Mouse (Mus musculus) C2C12 (cell line): ENCODE measurements around the gene Supt20. TPM values are rescaled to one million over a fixed set of nuclear protein-coding genes. Genes with fewer than 3 reads are reported as not detected.

Experiments used
- H3K27me3 ChIP-seq: one replicate; pipeline ENCODE4 v1.6.1; 2011; ENCODE audit not compliant: control insufficient read depth, insufficient read depth, insufficient read length
- H3K36me3 ChIP-seq: one replicate; pipeline ENCODE4 v1.6.1; 2011; ENCODE audit not compliant: control insufficient read depth, insufficient read depth
- H3K4me3 ChIP-seq: one replicate; pipeline ENCODE4 v1.5.1; 2011; ENCODE audit warnings: mild to moderate bottlenecking, control low read depth; ENCODE audit not compliant: poor library complexity, insufficient read depth, severe bottlenecking
- H3K79me2 ChIP-seq: one replicate; pipeline ENCODE4 v1.6.1; 2011; ENCODE audit not compliant: control insufficient read depth, insufficient read depth
- H3K79me3 ChIP-seq: one replicate; pipeline ENCODE4 v1.6.1; 2011; ENCODE audit warnings: low read depth, control low read depth
- H3ac ChIP-seq: one replicate; pipeline ENCODE3; 2011; ENCODE audit warnings: low read depth; ENCODE audit not compliant: control insufficient read depth, insufficient read length
- CEBPB ChIP-seq: IDR thresholded peaks from one replicate; pipeline ENCODE4 v1.6.1; 2011; ENCODE audit warnings: low read depth, mild to moderate bottlenecking, control low read depth, moderate library complexity
- CTCF ChIP-seq: IDR thresholded peaks from one replicate; pipeline ENCODE4 v1.5.1; 2011; ENCODE audit not compliant: control insufficient read depth, insufficient read depth, insufficient read length
- FOSL1 ChIP-seq: IDR thresholded peaks from one replicate; pipeline ENCODE4 v1.8.0; 2011; ENCODE audit warnings: mild to moderate bottlenecking, low read length; ENCODE audit not compliant: poor library complexity, insufficient read depth, severe bottlenecking
- MAX ChIP-seq: IDR thresholded peaks from one replicate; pipeline ENCODE4 v1.6.1; 2011; ENCODE audit warnings: mild to moderate bottlenecking, control low read depth
- MYOD1 ChIP-seq: IDR thresholded peaks from one replicate; pipeline ENCODE4 v1.6.1; 2011; ENCODE audit warnings: low read depth; ENCODE audit not compliant: control insufficient read depth, insufficient read length
- MYOG ChIP-seq: IDR thresholded peaks from one replicate; pipeline ENCODE4 v1.6.1; 2011; ENCODE audit not compliant: control insufficient read depth, insufficient read length; ENCODE audit errors: extremely low read depth
- USF1 ChIP-seq: IDR thresholded peaks from one replicate; pipeline ENCODE4 v1.6.1; 2011; ENCODE audit warnings: low read depth, mild to moderate bottlenecking, control low read depth, moderate library complexity
- polyA plus RNA-seq: library from polyadenylated mRNA; unstranded; fragments of >200 nt; fragmentation: generic; extraction: Trizol; gene quantifications from one replicate; pipeline ENCODE4 v1.2.1, GENCODE M21; 2012; ENCODE audit warnings: missing spikeins

Supt20 gene
- polyA plus RNA-seq, 1 experiment: 13.2 TPM

DNA sequence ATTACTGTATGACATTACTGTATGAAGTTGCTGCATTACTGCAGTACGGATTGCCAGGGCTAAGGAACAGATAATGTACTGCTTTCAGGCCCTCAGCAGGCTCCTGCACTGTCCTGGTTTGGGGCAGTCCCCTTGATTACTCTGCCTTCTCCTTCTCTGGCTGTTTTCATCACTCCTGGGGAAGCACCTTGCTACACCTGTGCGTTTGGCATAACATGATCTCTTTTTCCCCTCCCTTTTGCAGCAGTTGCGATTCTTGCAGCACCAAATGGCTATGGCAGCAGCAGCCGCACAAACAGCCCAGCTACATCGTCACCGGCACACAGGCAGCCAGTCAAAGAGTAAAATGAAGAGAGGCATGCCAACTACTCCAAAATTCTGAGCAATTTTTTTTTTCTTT lies 35.5 kb downstream of the Supt20 start:
- Histone ChIP-seq H3ac (no peak overlapping the region), H3K79me2 (peaks cover 7% of the 10 kb centered on the region), H3K79me3 (peaks cover 2% of the 10 kb centered on the region), H3K36me3 (peaks cover 84% of the 10 kb centered on the region), H3K4me3 (no peak overlapping the region), H3K27me3 (no peaks in the 10 kb centered on the region)
- TF ChIP-seq USF1 (no peak), MYOD1 (no peak), CEBPB (no peak), MYOG (no peak), FOSL1 (no peak), MAX (no peak), CTCF (no peak)

DNA sequence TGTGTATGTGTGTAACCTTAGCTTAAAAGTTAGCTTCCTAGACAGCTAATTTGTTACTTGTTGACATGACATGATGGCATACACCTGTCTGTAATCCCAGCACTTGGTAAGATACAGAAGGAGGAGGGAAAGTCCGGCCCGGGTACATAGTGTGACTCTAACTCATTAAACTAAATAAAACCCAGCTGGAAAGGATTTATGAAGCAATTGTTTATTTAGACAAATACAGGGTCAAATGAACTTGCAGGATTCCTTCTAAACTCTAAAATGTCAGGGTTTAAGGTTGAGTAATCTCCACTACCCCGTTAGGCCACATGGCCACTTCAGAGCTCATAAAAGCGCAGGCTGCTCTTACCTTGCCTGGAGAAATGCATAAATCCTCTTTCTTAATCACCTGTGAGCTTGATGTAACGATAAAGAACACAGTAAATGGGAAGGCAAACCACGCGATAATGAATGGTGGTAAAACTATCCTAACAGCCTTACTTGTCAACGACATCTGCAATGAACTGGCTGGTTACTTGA lies 39.1 kb downstream of the Supt20 start:
- peaks cover 20% of the 10 kb centered on the region for H3K79me3 ChIP-seq
- peaks cover 69% of the 10 kb centered on the region for H3K36me3 ChIP-seq
- H3ac ChIP-seq: no peak overlapping the region
- H3K4me3 ChIP-seq: no peak overlapping the region
- H3K79me2 ChIP-seq: peaks cover 35% of the 10 kb centered on the region
- TF ChIP-seq CEBPB: no peak
- no peak for TF ChIP-seq MAX
- TF ChIP-seq USF1: no peak
- no peak for TF ChIP-seq MYOG
- no peak for TF ChIP-seq FOSL1
- no peak for TF ChIP-seq CTCF
- TF ChIP-seq MYOD1: no peak
- H3K27me3 ChIP-seq: no peaks in the 10 kb centered on the region

DNA sequence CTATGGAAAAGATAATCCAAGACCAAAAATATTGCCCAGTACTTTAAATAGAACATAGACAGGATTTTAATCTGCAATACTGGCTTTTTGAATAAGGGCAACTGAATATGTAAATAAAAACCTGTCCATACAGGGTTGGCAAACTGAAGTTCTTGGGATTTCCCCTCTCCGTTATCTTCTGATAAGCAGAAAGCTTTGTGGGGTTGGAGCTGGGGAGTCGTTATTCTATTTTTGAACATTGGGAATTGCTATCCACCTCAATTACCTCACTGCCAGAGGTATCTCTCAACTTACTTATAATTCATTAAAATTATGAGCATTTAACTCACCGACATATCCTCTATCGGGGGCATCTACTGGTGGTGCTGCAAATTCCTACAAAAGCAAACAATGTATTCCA lies 39.8 kb downstream of the Supt20 start:
- Histone ChIP-seq H3K79me2 (peaks cover 42% of the 10 kb centered on the region), H3K27me3 (no peaks in the 10 kb centered on the region), H3K36me3 (peaks cover 62% of the 10 kb centered on the region), H3K79me3 (peaks cover 27% of the 10 kb centered on the region), H3ac (no peak overlapping the region), H3K4me3 (no peak overlapping the region)
- TF ChIP-seq CTCF: no peak
- no peak for TF ChIP-seq MYOD1
- no peak for TF ChIP-seq CEBPB
- no peak for TF ChIP-seq USF1
- TF ChIP-seq MYOG: no peak
- TF ChIP-seq FOSL1: no peak
- TF ChIP-seq MAX: no peak

DNA sequence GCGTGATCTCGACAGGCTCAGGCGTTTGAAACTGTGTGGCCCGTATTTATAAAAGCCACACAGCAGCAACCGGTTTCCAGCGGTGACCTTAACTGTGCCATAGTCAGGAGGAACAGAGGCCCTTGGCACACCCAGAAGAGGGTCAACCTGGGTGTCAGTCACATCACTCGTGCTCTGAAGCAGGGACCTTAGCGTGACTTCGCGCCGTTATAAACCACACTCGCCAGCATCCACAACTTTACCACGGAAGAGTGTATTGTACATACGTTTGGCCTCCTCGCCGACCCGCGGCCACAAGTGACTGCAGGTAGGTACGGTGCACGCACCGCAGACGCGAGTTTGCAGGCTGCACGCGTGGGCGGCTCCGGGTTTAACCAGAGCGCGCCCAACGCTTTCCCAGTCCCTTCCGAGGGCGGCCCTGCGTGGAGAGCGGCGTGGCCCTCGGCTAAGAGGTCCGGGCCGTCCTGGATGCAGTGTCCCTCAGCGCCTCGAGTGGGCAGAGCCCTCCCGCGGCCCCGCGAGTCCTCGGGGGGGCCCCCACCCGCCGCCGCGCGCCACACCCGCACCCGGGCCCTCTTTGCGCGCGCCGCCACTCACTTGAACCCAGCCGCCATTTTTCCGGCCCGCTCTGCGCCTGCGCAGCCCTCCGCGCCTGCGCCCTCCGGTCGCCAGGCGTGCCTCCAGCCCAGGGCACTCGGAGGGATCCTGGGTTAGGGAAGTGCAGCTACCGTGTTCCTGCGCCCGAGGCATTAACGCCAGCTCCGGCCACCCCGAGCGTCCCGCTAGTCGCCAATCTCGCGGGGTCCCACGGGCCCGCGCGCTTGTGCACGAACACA lies 42.0 kb downstream of the Supt20 start:
- H3K79me2 ChIP-seq: peaks cover 58% of the 10 kb centered on the region
- H3K36me3 ChIP-seq: peaks cover 45% of the 10 kb centered on the region
- H3ac ChIP-seq: peak overlapping the region; percentile 99
- no peaks in the 10 kb centered on the region for H3K27me3 ChIP-seq
- peaks cover 29% of the 10 kb centered on the region for H3K79me3 ChIP-seq
- TF ChIP-seq MAX (peak; percentile 4), USF1 (no peak), CEBPB (no peak), CTCF (no peak), MYOG (no peak), MYOD1 (no peak)
- peak overlapping the region; percentile 79 for H3K4me3 ChIP-seq

- H3K4me3 ChIP-seq: peak within 1 kb of the TSS; percentile 79
Observed at GRCm38 (mm10) chr3:54735247-54736046, 42.8 kb downstream of the Supt20 start, which contains the start of the genes Exosc8 and Alg5. Gene Exosc8 (minus strand): TSS chr3:54735393. Gene Alg5 (plus strand): TSS chr3:54735539.

More at GRCm38 (mm10) chr3:54735247-54736046, 42.8 kb downstream of the Supt20 start, which contains the start of the genes Exosc8 and Alg5:
- Histone ChIP-seq H3K27me3 (no peaks in the 10 kb centered on the region), H3ac (peak within 1 kb of the TSS; percentile 99), H3K36me3 (peaks cover 42% of the 10 kb centered on the region), H3K79me3 (peaks cover 29% of the 10 kb centered on the region), H3K79me2 (peaks cover 58% of the 10 kb centered on the region)
- TF ChIP-seq CTCF (peak; percentile 100), USF1 (no peak)
